Mouse (Mus musculus): ENCODE results near the gene Kansl1.

DNA sequence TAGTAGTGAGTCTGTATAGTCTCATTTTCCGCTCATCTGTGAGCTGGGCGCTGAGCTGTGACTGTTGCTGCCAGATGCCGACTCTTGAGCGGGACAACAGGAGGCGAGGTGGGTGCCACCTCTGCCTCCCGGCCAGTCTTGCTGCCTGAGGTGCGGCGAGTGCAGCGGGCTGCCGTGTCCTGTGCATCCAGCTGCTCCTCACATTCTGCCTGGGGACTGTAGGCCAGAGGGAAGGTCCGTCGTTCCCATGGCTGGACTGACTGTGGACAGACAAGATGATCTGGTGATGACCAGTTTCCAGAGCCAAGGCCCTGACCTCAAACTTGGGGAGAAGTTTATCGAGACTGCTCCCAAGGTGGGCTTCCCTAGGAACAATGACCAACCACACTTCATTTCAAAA is 133.7 kb downstream of the Kansl1 start:
- no peak for TF ChIP-seq CTCF (IDR thresholded peaks at IDR 0.05; ENCODE audit: low read depth)
- TF ChIP-seq EP300 (IDR thresholded peaks at IDR 0.05; ENCODE audit: low read depth): no peak

Measured in liver, postnatal 0 days (tissue).